Mouse (Mus musculus): Measurements from ENCODE around the gene Rac2.

GRCm38 (mm10) chr15:78524163-78524562 is 48.4 kb downstream of the Rac2 start:
- TF ChIP-seq CTCF (conservative IDR thresholded peaks at IDR 0.05; ENCODE audit: low read length) (no peak), POU5F1 (IDR thresholded peaks at IDR 0.05; ENCODE audit: borderline replicate concordance, low read length) (no peak)
